Mouse (Mus musculus) liver, embryonic 14.5 days (tissue): ENCODE data around the gene Vmn1r36.

Experiments used
- CTCF ChIP-seq: IDR thresholded peaks from 2 replicates; pipeline ENCODE4 v1.5.1; 2016; ENCODE audit warnings: antibody characterized with exemption, low read depth, control low read depth
- EP300 ChIP-seq: IDR thresholded peaks from 2 replicates; pipeline ENCODE4 v1.6.1; 2016; ENCODE audit warnings: antibody characterized with exemption, low read depth

- TF ChIP-seq CTCF (no peak), EP300 (no peak)
Observed at GRCm38 (mm10) chr6:66708901-66709300, 10.1 kb downstream of the Vmn1r36 start.
